Mouse (Mus musculus) G1E (cell line): ENCODE results near the gene Moap1. TPM values are rescaled to one million over a fixed set of nuclear protein-coding genes. Genes with fewer than 3 reads are reported as not detected.
A peak's percentile ranks its signal among the peaks of the same experiment; 100 is the strongest.

ENCODE experiments used
- ATAC-seq: 2 replicates; pipeline ENCODE4 v1.8.0; 2016; ENCODE audit warnings: mild to moderate bottlenecking; ENCODE audit not compliant: insufficient number of reproducible peaks, poor library complexity, low FRiP score, severe bottlenecking; ENCODE audit errors: extremely low read depth
- DNase-seq: peaks from one replicate; pipeline ENCODE4 v3.0.0; 2012; ENCODE audit warnings: low spot score
- H3K27me3 ChIP-seq: 2 replicates; pipeline ENCODE4 v1.6.1; 2012; ENCODE audit warnings: mild to moderate bottlenecking, low read length, inconsistent platforms; ENCODE audit not compliant: insufficient read depth
- H3K36me3 ChIP-seq: replicated peaks from 2 replicates; pipeline ENCODE3; 2012; ENCODE audit warnings: mild to moderate bottlenecking, inconsistent platforms
- H3K4me1 ChIP-seq: 2 replicates; pipeline ENCODE4 v1.6.1; 2012; ENCODE audit warnings: low read depth, low read length, inconsistent platforms, mixed read lengths; ENCODE audit not compliant: insufficient read depth
- H3K4me3 ChIP-seq: 2 replicates; pipeline ENCODE4 v1.5.1; 2012; ENCODE audit warnings: low read depth, mild to moderate bottlenecking, inconsistent platforms, low read length, moderate library complexity, mixed read lengths
- H3K9me3 ChIP-seq: replicated peaks from 2 replicates; pipeline ENCODE4 v1.6.1; 2012; ENCODE audit warnings: inconsistent platforms
- CTCF ChIP-seq: IDR thresholded peaks from 2 replicates; pipeline ENCODE4 v1.5.1; 2012; ENCODE audit warnings: low read depth, low read length, inconsistent platforms, mixed read lengths
- GATA1 ChIP-seq: IDR thresholded peaks from 2 replicates; pipeline ENCODE4 v1.6.1; 2012; ENCODE audit warnings: borderline replicate concordance, low read length, inconsistent platforms, mixed read lengths
- GATA2 ChIP-seq: IDR thresholded peaks from 2 replicates; pipeline ENCODE4 v1.6.1; 2012; ENCODE audit warnings: low read depth, low read length, inconsistent platforms, borderline replicate concordance
- POLR2AphosphoS5 ChIP-seq: IDR thresholded peaks from 2 replicates; pipeline ENCODE4 v1.6.1; 2012; ENCODE audit warnings: low read depth, low read length, inconsistent platforms; ENCODE audit not compliant: insufficient replicate concordance
- TAL1 ChIP-seq: conservative IDR thresholded peaks from 2 replicates; pipeline ENCODE4 v1.6.1; 2012; ENCODE audit warnings: low read depth, low read length, inconsistent platforms, mixed read lengths
- polyA plus RNA-seq: library from polyadenylated mRNA; stranded (reverse); fragments of >175 nt; gene quantifications from 2 replicates; pipeline ENCODE4 v1.2.3, GENCODE M21; 2012
- total RNA-seq, 2 experiments: library from RNA; stranded (forward) in 1 of 2; stranded (reverse) in 1 of 2; fragments of 200-1000 nt in 1 of 2; fragments of >200 nt in 1 of 2; fragmentation: Nextera tagmentation in 1 of 2; gene quantifications; 2 replicates each; pipeline ENCODE4 v1.2.3; 2014 to 2017

The Moap1 gene
- total and polyA plus RNA-seq, 3 experiments = 3.6 to 41.9 (median 22.3) TPM

DNA sequence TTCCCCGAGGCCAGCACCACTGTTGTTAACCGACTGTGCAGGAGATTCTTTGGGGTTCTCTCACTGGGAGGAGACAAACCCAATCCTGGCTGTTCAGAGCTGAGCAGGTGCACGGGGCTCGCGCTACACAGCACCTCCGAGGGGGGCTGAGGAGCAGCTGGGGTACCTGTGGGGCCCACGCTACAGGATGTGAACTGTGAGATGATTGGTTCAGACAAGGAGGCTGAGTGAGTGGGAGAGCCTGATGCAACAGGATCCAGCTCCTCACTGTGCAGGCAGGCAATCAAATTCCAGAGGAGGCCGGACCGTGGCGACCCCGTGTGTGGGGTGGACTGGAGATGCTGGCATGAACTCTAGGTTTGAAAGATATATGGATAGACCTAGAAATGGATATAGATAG is 21.0 kb downstream of the Moap1 start:
- no peak for DNase-seq
- H3K36me3 ChIP-seq = no peaks in the 10 kb centered on the region
- H3K9me3 ChIP-seq = no peaks in the 10 kb centered on the region
- TF ChIP-seq GATA1 = no peak
- TF ChIP-seq GATA2 = no peak
- no peak for TF ChIP-seq CTCF
- TF ChIP-seq TAL1 = no peak
- no peak for TF ChIP-seq POLR2AphosphoS5
- peaks cover 7% of the 10 kb centered on the region for H3K4me1 ChIP-seq
- H3K27me3 ChIP-seq = peaks cover 20% of the 10 kb centered on the region
- ATAC-seq = no peak
- H3K4me3 ChIP-seq = no peak overlapping the region

DNA sequence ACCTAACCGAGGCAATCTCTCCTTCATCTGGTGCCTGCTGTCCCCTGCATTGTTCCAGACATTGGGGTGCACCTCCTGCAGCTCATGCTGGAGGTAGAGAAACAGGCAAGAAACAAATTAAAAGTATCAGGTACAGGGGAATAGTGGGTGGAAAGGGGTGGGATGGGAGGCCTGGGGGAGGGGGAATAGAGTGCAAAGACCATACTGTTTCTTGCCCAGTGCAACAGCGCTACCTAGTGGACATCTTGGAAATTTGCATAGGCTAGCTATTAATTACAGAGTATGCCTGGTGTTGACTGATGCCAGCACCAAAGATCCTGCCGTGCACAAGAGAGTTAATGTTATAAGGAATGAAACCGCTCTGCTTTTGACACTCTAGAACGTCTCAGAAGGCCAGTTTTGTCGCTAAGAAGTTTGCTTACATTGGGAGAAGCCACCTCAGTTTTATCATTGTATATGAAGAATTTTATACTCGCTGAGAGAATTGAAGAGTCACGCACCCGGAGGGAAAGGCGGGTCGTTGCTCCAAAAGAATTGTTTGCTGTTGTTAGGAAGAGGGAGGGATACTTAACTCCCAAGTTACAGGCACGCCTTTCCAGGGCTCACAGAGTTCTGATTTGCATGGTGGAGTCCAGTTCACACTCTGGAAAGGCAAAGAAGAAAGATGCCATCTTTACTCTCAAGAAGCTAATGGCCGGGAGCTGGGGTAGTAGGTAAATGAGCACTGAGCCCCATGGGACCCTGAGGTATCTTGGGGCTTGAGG is 23.7 kb downstream of the Moap1 start:
- H3K4me3 ChIP-seq = no peak overlapping the region
- DNase-seq (no peak), ATAC-seq (peak; percentile 55; the same call in 1 of the 2 replicates)
- H3K4me1 ChIP-seq = peaks cover 2% of the 10 kb centered on the region; the same call in 1 of the 2 replicates
- H3K9me3 ChIP-seq = peaks cover 5% of the 10 kb centered on the region
- TF ChIP-seq CTCF = peak; percentile 79
- TF ChIP-seq POLR2AphosphoS5 = no peak
- no peaks in the 10 kb centered on the region for H3K36me3 ChIP-seq
- H3K27me3 ChIP-seq = peaks cover 37% of the 10 kb centered on the region

DNA sequence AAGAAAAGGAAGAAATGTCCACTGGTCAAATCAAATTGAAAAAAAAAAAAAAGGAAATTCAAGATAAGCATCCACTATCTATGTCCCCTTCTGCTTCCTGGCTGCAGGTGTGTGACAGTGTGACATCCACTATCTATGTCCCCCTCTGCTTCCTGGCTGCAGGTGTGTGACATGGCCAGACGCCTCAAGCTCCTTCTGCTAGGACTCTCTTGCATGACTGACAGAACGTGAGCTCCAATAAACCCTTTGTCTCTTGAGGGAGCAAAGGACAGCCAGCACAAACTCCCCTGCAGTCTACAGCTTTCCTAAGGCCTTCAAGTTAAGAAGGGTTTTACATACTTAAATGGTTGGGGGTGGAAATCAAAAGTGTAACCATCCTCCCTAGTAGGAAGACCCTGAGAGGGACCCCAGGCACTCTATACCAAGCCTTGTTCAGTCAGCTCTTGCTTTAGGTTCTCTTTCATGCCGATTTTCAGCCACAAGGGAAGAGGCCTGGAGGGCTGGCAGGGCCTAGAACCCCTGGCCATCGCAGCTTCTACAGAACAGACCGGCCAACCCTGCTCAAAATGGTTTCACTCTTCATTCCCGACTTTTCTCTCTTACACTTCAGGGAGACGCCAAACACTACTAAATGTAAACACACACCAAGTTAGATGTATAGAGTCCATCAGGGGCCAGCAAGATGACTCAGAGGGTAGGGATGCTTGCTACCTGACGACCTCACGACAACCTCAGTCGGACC is 28.6 kb downstream of the Moap1 start:
- ATAC-seq = 0 out of 2 replicates have a peak, but pooled peaks have one; percentile 36
- no peaks in the 10 kb centered on the region for H3K36me3 ChIP-seq
- TF ChIP-seq GATA2 = no peak
- TF ChIP-seq CTCF = no peak
- TF ChIP-seq TAL1 = no peak; the same call in 1 of the 2 replicates
- no peak for TF ChIP-seq GATA1
- TF ChIP-seq POLR2AphosphoS5 = no peak
- H3K4me3 ChIP-seq = no peak overlapping the region
- DNase-seq = no peak
- H3K27me3 ChIP-seq = peaks cover 51% of the 10 kb centered on the region
- peaks cover 7% of the 10 kb centered on the region for H3K9me3 ChIP-seq
- H3K4me1 ChIP-seq = peaks cover 8% of the 10 kb centered on the region

DNA sequence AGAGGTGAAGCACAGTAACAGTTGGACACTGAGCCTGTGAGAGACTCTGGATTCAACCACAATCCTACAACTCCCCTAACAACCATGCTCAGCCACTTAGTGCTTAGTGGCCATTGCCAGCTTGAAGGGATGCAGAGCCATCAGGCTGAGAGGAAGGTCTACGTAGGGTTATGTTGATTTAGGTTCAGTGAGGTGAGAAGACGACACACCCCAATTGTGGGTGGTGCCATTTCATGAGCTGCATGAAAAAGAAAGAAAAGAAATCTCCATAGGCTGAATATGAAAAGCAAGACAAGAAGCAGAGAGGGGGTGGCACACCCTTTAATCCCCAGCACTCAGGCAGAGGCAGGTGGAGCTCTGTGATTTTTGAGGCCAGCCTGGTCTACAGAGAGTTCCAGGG is 29.3 kb downstream of the Moap1 start:
- no peaks in the 10 kb centered on the region for H3K36me3 ChIP-seq
- peaks cover 53% of the 10 kb centered on the region for H3K27me3 ChIP-seq
- no peak overlapping the region for H3K4me3 ChIP-seq
- H3K9me3 ChIP-seq = peaks cover 7% of the 10 kb centered on the region
- TF ChIP-seq GATA1 (no peak), POLR2AphosphoS5 (no peak), TAL1 (no peak), CTCF (no peak), GATA2 (no peak)
- DNase-seq (no peak), ATAC-seq (no peak)
- H3K4me1 ChIP-seq = peaks cover 8% of the 10 kb centered on the region

DNA sequence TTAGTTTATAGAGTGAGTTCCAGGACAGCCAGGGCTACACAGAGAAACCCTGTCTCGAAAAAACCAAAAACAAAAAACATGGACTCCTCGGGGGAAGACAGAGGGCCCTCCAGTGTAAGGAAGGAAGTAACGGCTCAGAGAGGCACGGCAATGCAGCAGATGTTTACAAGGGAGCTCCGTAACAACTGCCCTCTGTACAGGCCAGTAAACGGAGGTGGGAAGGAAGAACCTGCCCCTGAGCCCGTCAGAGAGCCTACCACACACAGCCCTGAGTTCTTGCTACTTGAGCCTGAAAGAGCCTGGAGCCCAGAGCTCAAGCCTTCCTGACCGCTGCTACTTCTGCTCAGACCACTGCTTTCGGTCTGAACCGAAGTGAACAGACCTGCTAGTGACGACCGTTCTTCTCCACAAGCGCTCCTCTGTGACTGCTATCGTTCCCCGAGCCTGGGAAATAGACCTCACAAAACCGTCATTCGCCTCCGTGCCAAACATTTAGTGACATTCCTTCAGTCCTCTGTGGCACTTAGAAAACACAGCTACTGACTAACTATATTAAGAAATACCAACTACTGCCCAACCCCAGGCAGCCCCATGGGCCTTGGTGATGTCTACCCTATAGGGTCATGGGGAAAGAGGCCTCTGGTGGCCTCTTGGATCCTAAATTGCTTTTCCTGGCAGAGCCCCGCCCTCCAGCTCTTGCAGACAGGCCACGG is 30.2 kb downstream of the Moap1 start:
- DNase-seq = no peak
- Histone ChIP-seq H3K4me1 (peaks cover 8% of the 10 kb centered on the region), H3K27me3 (peaks cover 51% of the 10 kb centered on the region), H3K9me3 (peaks cover 7% of the 10 kb centered on the region), H3K36me3 (no peaks in the 10 kb centered on the region), H3K4me3 (no peak overlapping the region)
- TF ChIP-seq POLR2AphosphoS5 (no peak), TAL1 (no peak), CTCF (no peak), GATA2 (no peak)
- ATAC-seq = no peak

DNA sequence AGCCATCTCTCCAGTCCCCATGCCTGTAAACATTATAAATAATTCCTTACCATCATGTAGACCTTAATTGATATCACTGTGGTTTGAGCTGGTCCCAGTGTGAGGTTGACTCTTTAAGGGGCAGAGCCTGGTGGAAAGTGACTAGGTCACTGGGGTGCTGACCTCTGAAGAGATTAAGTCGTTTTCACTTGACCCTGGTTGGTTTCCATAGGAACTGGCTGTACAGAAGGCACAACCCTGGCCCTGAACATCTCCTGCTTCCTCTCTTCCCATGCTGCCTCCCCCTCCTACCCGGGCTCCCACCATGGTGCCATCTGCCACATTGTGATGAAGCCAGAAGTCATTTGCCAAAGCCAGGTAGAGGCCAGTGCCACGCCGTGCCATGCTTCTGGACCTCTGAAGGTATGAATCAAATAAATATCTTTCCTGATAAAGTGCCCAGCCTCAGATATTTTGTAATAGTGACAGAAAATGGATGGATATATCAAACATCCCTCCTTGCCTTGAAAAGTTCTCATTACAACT is 32.5 kb downstream of the Moap1 start:
- H3K9me3 ChIP-seq = peaks cover 7% of the 10 kb centered on the region
- DNase-seq (no peak), ATAC-seq (no peak)
- peaks cover 56% of the 10 kb centered on the region for H3K27me3 ChIP-seq
- TF ChIP-seq GATA2 = no peak
- no peak for TF ChIP-seq POLR2AphosphoS5
- no peak for TF ChIP-seq GATA1
- no peak for TF ChIP-seq TAL1
- TF ChIP-seq CTCF = no peak
- H3K36me3 ChIP-seq = no peaks in the 10 kb centered on the region
- H3K4me1 ChIP-seq = peaks cover 15% of the 10 kb centered on the region
- H3K4me3 ChIP-seq = no peak overlapping the region
